Mouse (Mus musculus): ENCODE results near the gene Kif3b.

Gene Kif3b

GRCm38 (mm10) chr2:153297771-153298170, 6.6 kb downstream of the Kif3b start:
- no peak for DNase-seq (ENCODE audit: low read depth, low spot score)

GRCm38 (mm10) chr2:153298460-153298859, 7.2 kb downstream of the Kif3b start:
- DNase-seq (ENCODE audit: low read depth, low spot score): no peak

GRCm38 (mm10) chr2:153298863-153299262, 7.7 kb downstream of the Kif3b start:
- DNase-seq (ENCODE audit: low read depth, low spot score): no peak

GRCm38 (mm10) chr2:153301123-153301522, 9.9 kb downstream of the Kif3b start:
- no peak for DNase-seq (ENCODE audit: low read depth, low spot score)

- peak; percentile 29 for DNase-seq (ENCODE audit: low read depth, low spot score)
Measured at GRCm38 (mm10) chr2:153305240-153305639, 14.0 kb downstream of the Kif3b start.

- no peak for DNase-seq (ENCODE audit: low read depth, low spot score)
Measured at GRCm38 (mm10) chr2:153308586-153308985, 17.4 kb downstream of the Kif3b start.

GRCm38 (mm10) chr2:153309106-153309505, 17.9 kb downstream of the Kif3b start:
- DNase-seq (ENCODE audit: low read depth, low spot score): no peak

GRCm38 (mm10) chr2:153310228-153310627, 19.0 kb downstream of the Kif3b start:
- DNase-seq (ENCODE audit: low read depth, low spot score): no peak

- DNase-seq (ENCODE audit: low read depth, low spot score): no peak
Measured at GRCm38 (mm10) chr2:153312884-153313283, 21.7 kb downstream of the Kif3b start.

GRCm38 (mm10) chr2:153318408-153318807, 27.2 kb downstream of the Kif3b start:
- DNase-seq (ENCODE audit: low read depth, low spot score): no peak

GRCm38 (mm10) chr2:153319036-153319643, 27.9 kb downstream of the Kif3b start:
- DNase-seq (ENCODE audit: low read depth, low spot score): no peak

GRCm38 (mm10) chr2:153325706-153326376, 34.6 kb downstream of the Kif3b start:
- no peak for DNase-seq (ENCODE audit: low read depth, low spot score)

- DNase-seq (ENCODE audit: low read depth, low spot score): no peak
Measured at GRCm38 (mm10) chr2:153332271-153332670, 41.1 kb downstream of the Kif3b start.

GRCm38 (mm10) chr2:153332981-153333380, 41.8 kb downstream of the Kif3b start:
- DNase-seq (ENCODE audit: low read depth, low spot score): peak; percentile 32

- DNase-seq (ENCODE audit: low read depth, low spot score): no peak
Measured at GRCm38 (mm10) chr2:153333822-153334232, 42.6 kb downstream of the Kif3b start.

- no peak for DNase-seq (ENCODE audit: low read depth, low spot score)
Measured at GRCm38 (mm10) chr2:153334281-153334680, 43.1 kb downstream of the Kif3b start.

GRCm38 (mm10) chr2:153336117-153336516, 44.9 kb downstream of the Kif3b start:
- DNase-seq (ENCODE audit: low read depth, low spot score): no peak

GRCm38 (mm10) chr2:153338361-153339350, 47.4 kb downstream of the Kif3b start:
- DNase-seq (ENCODE audit: low read depth, low spot score): no peak

- DNase-seq (ENCODE audit: low read depth, low spot score): no peak
Measured at GRCm38 (mm10) chr2:153342166-153342565, 51.0 kb downstream of the Kif3b start.

GRCm38 (mm10) chr2:153342602-153343001, 51.4 kb downstream of the Kif3b start:
- no peak for DNase-seq (ENCODE audit: low read depth, low spot score)

GRCm38 (mm10) chr2:153343191-153343590, 52.0 kb downstream of the Kif3b start:
- DNase-seq (ENCODE audit: low read depth, low spot score): no peak

- no peak for DNase-seq (ENCODE audit: low read depth, low spot score)
Measured at GRCm38 (mm10) chr2:153345071-153345453, 53.8 kb downstream of the Kif3b start.
